Mouse (Mus musculus): ENCODE results near the gene Fopnl. TPM values are rescaled to one million over a fixed set of nuclear protein-coding genes. Genes with fewer than 3 reads are reported as not detected.
A peak's percentile ranks its signal among the peaks of the same experiment; 100 is the strongest.

Gene Fopnl
- polyA plus RNA-seq, 1 experiment from 2014 or later = 77.5 TPM

DNA sequence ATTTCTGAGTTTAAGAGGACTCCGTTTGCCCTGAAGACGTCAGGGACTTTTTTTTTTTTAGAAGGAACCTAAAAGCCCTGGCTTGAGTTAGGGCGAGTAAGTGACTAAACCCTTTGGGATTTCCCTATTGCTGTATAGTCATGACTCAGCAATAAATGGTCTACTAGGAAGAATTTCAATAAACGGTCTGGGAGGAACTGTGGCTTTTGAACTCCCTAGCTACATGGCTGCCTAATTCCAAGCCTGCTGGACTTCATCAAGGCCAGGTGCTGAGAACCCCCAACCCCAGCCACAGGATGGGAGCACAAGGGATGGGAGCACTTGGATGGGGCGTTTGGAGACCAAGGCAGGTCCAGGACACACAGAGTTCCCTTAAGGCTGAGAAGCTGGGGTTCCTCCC is 35.5 kb upstream of the Fopnl start:
- H3K27me3 ChIP-seq = no peaks in the 10 kb centered on the region
- ATAC-seq (ENCODE audit: low read depth) (peak; percentile 60; the same call in 1 of the 2 replicates), DNase-seq (peak; percentile 13)
- no peaks in the 10 kb centered on the region for H3K36me3 ChIP-seq
- H3K9ac ChIP-seq = no peak overlapping the region
- 31% methylated on average over 5 of the region's 5 CpGs for WGBS (ENCODE audit: insufficient replicate concordance)
- H3K4me1 ChIP-seq (replicated peaks) = peaks cover 37% of the 10 kb centered on the region
- no peak overlapping the region for H3K4me2 ChIP-seq
- H3K9me3 ChIP-seq (replicated peaks) = no peaks in the 10 kb centered on the region
- no peak overlapping the region for H3K4me3 ChIP-seq (replicated peaks)
- peak overlapping the region; percentile 24; the same call in 1 of the 2 replicates for H3K27ac ChIP-seq

DNA sequence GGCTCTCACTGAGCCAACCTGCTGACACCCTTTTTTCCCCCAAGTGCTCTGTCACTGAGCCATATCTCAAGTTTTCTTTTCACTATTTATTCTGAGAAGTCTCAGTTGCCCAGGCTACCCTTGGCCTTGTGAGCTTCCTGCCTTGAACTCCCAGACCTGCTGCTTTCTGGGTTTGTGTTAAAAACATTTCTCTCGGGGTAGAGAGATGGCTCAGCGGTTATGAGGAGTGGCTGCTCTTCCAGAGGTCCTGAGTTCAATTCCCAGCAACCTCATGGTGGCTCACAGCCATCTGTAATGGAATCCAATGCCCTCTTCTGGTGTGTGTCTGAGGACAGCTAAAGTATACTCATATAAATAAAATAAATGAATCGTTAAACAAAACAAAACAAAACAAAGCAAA is 35.0 kb upstream of the Fopnl start:
- Histone ChIP-seq H3K9me3 (replicated peaks) (no peaks in the 10 kb centered on the region), H3K27ac (0 out of 2 replicates have a peak overlapping the region, but pooled peaks have one; percentile 35), H3K9ac (no peak overlapping the region), H3K36me3 (no peaks in the 10 kb centered on the region), H3K27me3 (no peaks in the 10 kb centered on the region), H3K4me2 (no peak overlapping the region), H3K4me1 (replicated peaks) (peaks cover 34% of the 10 kb centered on the region), H3K4me3 (replicated peaks) (no peak overlapping the region)
- DNase-seq (no peak), ATAC-seq (ENCODE audit: low read depth) (no peak)
- 63% methylated on average over 3 of the region's 3 CpGs for WGBS (ENCODE audit: insufficient replicate concordance)

DNA sequence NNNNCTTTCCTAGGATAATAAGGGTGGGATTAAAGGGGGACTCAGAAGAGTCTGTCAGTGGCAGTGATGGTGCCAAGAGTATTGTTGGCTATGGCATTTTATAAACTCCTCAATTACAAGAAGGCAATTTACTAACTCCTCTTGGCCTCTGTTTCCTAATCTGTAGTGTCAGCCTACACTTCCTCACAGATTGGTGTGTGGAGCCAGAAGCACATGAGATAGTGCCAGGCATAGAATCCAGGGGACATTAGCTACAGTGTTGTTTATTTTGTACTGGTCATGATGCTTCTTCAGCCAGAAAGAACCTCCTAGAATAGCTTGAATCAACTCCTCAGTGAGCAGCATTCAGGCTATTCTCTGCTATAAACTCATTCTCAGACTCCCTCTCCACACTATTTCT is 34.4 kb upstream of the Fopnl start:
- Histone ChIP-seq H3K27me3 (no peaks in the 10 kb centered on the region), H3K9ac (no peak overlapping the region), H3K4me3 (replicated peaks) (no peak overlapping the region), H3K9me3 (replicated peaks) (no peaks in the 10 kb centered on the region), H3K27ac (0 out of 2 replicates have a peak overlapping the region, but pooled peaks have one; percentile 13), H3K36me3 (no peaks in the 10 kb centered on the region), H3K4me2 (no peak overlapping the region), H3K4me1 (replicated peaks) (peaks cover 31% of the 10 kb centered on the region)
- no peak for DNase-seq
- 0 out of 2 replicates have a peak, but pooled peaks have one; percentile 44 for ATAC-seq (ENCODE audit: low read depth)

DNA sequence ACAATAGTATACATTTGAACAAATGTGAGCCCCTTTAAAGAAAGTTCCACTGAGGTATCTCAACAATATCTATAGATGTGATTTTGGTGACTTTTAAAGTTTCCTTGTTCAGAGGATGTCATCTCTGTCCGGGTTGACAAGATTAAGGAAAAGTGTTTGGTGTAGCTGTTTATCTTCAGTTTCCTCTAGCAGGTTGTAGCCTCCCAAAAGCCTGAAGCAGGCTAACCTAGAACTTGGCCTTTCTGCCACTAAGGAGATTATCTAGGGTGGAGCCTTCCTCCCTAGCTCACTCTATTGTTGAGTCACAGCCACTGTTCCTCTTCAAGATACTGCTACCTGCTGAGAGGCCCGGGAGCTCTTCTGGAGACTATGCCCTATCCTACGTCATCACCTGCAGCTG is 27.8 kb upstream of the Fopnl start:
- DNase-seq = no peak
- WGBS (ENCODE audit: insufficient replicate concordance) = 24% methylated on average over 3 of the region's 3 CpGs
- ATAC-seq (ENCODE audit: low read depth) = no peak
- Histone ChIP-seq H3K9me3 (replicated peaks) (no peaks in the 10 kb centered on the region), H3K36me3 (no peaks in the 10 kb centered on the region), H3K27me3 (no peaks in the 10 kb centered on the region), H3K9ac (no peak overlapping the region), H3K4me1 (replicated peaks) (no peaks in the 10 kb centered on the region), H3K27ac (no peak overlapping the region), H3K4me2 (no peak overlapping the region), H3K4me3 (replicated peaks) (no peak overlapping the region)

DNA sequence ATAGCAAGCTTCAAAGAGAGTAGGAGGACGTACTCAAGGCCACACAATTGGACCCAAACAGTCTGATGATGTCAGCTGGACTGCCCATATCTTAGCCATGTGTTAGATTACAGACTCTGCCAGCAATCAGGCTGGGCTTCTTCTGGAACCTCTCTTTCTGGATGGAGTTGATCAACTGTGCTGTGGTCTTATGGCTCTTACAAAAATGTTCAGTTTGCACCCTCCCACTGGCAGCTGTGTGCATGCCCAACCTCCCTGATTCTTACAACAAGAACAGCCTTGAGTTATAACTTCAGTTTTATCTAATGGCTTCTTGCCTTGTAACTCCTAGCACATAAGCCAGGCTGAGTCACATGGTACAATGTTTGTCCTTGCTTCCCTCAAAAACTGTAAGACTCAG is 11.0 kb upstream of the Fopnl start:
- Histone ChIP-seq H3K27ac (no peak overlapping the region), H3K36me3 (no peaks in the 10 kb centered on the region), H3K4me2 (no peak overlapping the region), H3K9me3 (replicated peaks) (no peaks in the 10 kb centered on the region), H3K4me3 (replicated peaks) (no peak overlapping the region), H3K27me3 (no peaks in the 10 kb centered on the region), H3K9ac (no peak overlapping the region), H3K4me1 (replicated peaks) (no peaks in the 10 kb centered on the region)
- WGBS (ENCODE audit: insufficient replicate concordance) = 48% methylated on average over 1 of the region's 1 CpGs
- no peak for DNase-seq
- ATAC-seq (ENCODE audit: low read depth) = no peak

DNA sequence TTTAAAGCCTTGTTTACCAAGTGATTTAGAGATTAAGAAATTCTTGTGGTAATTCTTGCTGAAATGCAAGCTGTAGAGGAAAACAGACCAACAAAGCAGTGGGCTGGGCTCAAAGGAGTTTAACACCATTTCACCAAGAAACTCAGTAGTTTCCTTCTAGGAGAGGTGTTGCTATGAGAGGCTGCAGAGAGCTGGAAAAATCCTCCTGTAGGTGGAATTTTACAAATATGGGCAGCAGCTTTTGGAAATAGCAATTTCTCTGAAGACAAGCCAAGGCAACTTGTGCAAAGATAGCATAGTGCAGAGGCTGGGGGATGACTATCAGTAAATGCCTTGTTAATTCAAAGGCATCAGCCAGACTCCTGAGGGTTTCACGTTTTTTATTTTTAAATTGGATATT is 3.3 kb upstream of the Fopnl start:
- Histone ChIP-seq H3K4me1 (replicated peaks) (peaks cover 18% of the 10 kb centered on the region), H3K27ac (no peak overlapping the region), H3K27me3 (peaks cover 13% of the 10 kb centered on the region; the same call in 1 of the 2 replicates), H3K4me3 (replicated peaks) (no peak overlapping the region), H3K4me2 (no peak overlapping the region), H3K9me3 (replicated peaks) (no peaks in the 10 kb centered on the region), H3K36me3 (no peaks in the 10 kb centered on the region), H3K9ac (no peak overlapping the region)
- WGBS (ENCODE audit: insufficient replicate concordance) = 50% methylated on average over 1 of the region's 1 CpGs
- no peak for ATAC-seq (ENCODE audit: low read depth)
- DNase-seq = no peak

DNA sequence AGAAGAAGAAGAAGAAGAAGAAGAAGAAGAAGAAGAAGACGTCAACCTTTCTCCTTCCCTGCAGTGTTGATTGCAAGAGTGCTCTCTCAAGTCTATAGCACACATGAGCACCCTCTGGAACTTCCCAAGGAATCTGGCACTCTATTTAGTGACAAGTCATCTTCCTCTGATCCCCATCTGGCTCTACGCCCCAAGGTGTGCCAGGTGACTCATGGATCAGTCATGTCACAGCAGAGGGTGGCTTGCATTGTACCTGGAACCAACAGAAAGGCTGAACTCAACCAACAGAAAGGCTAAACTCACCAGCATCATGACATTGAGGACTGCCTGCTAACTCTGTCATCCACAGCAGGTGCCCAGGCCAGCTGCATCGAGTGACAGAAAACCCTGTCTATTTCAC is 2.5 kb upstream of the Fopnl start:
- H3K4me3 ChIP-seq (replicated peaks) = no peak overlapping the region
- no peaks in the 10 kb centered on the region for H3K9me3 ChIP-seq (replicated peaks)
- no peak overlapping the region for H3K27ac ChIP-seq
- no peaks in the 10 kb centered on the region for H3K36me3 ChIP-seq
- 67% methylated on average over 3 of the region's 3 CpGs for WGBS (ENCODE audit: insufficient replicate concordance)
- DNase-seq (no peak), ATAC-seq (ENCODE audit: low read depth) (no peak)
- no peak overlapping the region for H3K9ac ChIP-seq
- peaks cover 20% of the 10 kb centered on the region for H3K4me1 ChIP-seq (replicated peaks)
- H3K4me2 ChIP-seq = no peak overlapping the region
- H3K27me3 ChIP-seq = peaks cover 13% of the 10 kb centered on the region; the same call in 1 of the 2 replicates

DNA sequence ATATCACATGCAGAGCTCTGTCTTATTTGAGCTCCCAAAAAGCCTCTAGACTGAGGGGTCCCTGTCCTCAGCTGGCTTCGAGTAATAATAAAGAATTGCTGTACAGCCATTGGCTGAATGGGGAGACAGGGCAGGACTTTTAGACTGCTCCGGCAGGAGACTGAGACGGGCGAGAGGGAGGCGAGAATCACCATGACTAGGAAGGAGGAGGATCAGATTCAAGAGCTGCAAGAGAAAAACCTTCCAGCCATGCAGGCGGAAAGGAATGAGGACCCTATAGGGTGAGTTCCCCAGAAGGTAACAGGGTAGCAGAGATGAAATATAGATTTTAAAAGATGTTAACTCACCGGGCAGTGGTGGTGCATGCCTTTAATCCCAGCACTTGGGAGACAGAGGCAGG is 4.3 kb downstream of the Fopnl start:
- 85% methylated on average over 7 of the region's 7 CpGs for WGBS (ENCODE audit: insufficient replicate concordance)
- peaks cover 48% of the 10 kb centered on the region for H3K4me1 ChIP-seq (replicated peaks)
- no peak for DNase-seq

DNA sequence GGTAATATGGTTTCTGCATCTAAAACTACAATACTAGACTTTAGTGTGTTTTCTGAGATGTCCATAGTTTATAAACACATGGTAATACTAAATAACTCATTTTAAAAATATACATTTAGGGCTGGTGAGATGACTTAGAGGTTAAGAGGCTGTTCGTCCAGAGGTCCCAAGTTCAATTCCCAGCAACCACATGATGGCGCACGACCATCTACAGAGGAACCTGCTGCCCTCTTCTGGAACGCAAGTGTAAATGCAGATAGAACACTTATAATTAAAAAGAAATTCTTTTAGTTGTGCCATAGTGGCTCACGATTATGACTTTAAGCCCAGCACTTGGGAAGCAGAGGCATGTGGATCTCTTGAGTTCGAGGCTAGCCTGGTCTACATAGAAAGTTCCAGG is 5.8 kb downstream of the Fopnl start:
- 26% methylated on average over 6 of the region's 6 CpGs for WGBS (ENCODE audit: insufficient replicate concordance)
- H3K4me2 ChIP-seq = no peak overlapping the region
- H3K27ac ChIP-seq = no peak overlapping the region
- H3K27me3 ChIP-seq = no peaks in the 10 kb centered on the region
- no peak overlapping the region for H3K9ac ChIP-seq
- H3K36me3 ChIP-seq = peaks cover 43% of the 10 kb centered on the region
- peaks cover 58% of the 10 kb centered on the region for H3K4me1 ChIP-seq (replicated peaks)
- H3K9me3 ChIP-seq (replicated peaks) = no peaks in the 10 kb centered on the region
- DNase-seq (peak; percentile 37), ATAC-seq (ENCODE audit: low read depth) (no peak)
- H3K4me3 ChIP-seq (replicated peaks) = no peak overlapping the region

More for the DNA sequence above, 4.3 kb downstream of the Fopnl start:
- no peaks in the 10 kb centered on the region for H3K27me3 ChIP-seq
- no peak overlapping the region for H3K4me2 ChIP-seq
- H3K4me3 ChIP-seq (replicated peaks) = no peak overlapping the region
- ATAC-seq (ENCODE audit: low read depth) = no peak
- H3K27ac ChIP-seq = no peak overlapping the region
- H3K9ac ChIP-seq = no peak overlapping the region
- H3K36me3 ChIP-seq = peaks cover 34% of the 10 kb centered on the region
- no peaks in the 10 kb centered on the region for H3K9me3 ChIP-seq (replicated peaks)

DNA sequence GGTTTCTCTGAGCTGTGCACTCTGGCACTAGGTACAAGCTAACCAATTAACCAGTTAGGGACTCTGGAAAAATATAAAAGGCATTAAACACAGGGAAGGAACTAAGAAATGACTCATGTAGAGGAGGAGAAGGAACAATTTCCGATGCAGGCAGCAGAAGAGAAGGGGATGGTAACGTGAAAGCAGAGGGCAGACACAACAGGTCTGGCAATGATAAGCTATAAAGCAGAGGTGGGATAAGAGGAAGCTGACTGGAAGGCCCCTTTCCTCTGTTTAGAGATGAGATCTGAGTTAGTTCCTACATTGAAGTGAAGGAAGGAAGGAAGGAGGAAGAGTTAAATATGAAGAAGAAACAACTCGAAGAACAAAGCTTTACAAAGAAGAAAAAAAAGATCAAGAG is 7.4 kb downstream of the Fopnl start:
- peak; percentile 65 for ATAC-seq (ENCODE audit: low read depth)
- H3K27ac ChIP-seq = peak overlapping the region; percentile 96
- H3K27me3 ChIP-seq = no peaks in the 10 kb centered on the region
- WGBS (ENCODE audit: insufficient replicate concordance) = 13% methylated on average over 3 of the region's 3 CpGs
- peak overlapping the region; percentile 47 for H3K9ac ChIP-seq
- DNase-seq = peak; percentile 42
- H3K9me3 ChIP-seq (replicated peaks) = no peaks in the 10 kb centered on the region
- H3K4me3 ChIP-seq (replicated peaks) = 0 out of 2 replicates have a peak overlapping the region, but pooled peaks have one; percentile 6
- H3K4me2 ChIP-seq = peak overlapping the region; percentile 41
- peaks cover 54% of the 10 kb centered on the region for H3K36me3 ChIP-seq
- peaks cover 52% of the 10 kb centered on the region for H3K4me1 ChIP-seq (replicated peaks)

DNA sequence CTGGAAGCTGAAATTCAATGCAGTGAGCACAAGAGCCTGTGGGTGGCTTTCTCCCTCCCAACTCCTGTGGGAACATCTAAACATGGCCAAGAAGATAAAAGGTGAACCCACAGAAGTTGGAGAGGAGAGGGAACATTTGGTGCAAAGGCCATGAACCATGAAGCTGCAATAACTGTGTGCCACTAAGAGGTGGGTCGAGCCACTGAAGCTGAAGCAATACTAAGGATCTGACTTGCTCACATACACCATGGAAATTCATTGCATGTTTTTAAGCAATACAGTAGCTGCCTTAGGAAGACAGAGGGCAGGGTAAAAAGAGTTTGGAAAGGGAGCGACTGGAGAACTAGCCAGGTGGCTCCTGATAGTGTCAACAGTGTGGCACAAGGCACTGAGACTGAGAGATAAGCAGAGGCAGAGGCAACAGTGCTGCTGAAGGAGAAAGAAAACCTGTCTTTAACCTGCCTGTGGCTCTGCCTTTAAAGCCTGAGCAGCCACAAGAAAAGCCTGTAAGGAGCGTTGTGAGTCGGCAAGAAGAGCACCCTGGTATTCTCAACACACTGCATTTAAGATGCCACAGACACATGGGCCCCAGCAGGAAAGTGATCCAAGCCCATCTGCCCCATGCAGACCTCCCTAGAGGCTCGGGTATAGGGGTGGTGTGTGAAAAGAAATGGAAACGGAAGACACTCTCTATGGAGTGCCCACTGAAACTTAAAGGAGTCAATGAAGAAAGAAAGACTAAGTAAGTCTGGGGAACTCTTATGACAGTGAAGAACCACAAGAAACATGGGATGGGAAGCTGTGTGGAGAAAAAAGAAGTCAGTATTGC is 8.7 kb downstream of the Fopnl start:
- WGBS (ENCODE audit: insufficient replicate concordance) = 21% methylated on average over 6 of the region's 6 CpGs
- Histone ChIP-seq H3K4me2 (peak overlapping the region; percentile 65), H3K4me3 (replicated peaks) (peak overlapping the region; percentile 26), H3K9me3 (replicated peaks) (no peaks in the 10 kb centered on the region), H3K9ac (peak overlapping the region; percentile 55), H3K27ac (peak overlapping the region; percentile 96), H3K4me1 (replicated peaks) (peaks cover 52% of the 10 kb centered on the region), H3K27me3 (no peaks in the 10 kb centered on the region), H3K36me3 (peaks cover 58% of the 10 kb centered on the region)
- peak; percentile 92 for ATAC-seq (ENCODE audit: low read depth)
- peak; percentile 69 for DNase-seq

DNA sequence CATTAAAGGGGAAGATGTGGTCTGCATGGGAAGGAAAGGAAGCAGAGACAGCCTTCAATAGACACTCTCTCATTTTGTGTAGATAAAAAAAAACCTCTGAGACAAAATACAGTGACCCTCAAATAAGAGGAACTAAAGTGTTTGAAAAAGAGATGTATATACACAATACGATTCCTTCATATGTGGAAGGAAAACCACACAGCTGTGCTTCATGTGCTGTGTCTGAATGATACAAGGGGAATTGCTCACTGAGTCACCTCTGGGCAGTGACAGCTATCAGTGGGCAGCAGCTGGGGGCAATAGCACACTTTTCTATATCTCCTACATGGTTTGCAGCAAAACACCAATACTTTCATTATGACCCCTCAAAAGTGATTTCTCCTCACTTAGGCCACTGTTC is 9.8 kb downstream of the Fopnl start:
- ATAC-seq (ENCODE audit: low read depth) (peak; percentile 57), DNase-seq (peak; percentile 63)
- Histone ChIP-seq H3K36me3 (peaks cover 56% of the 10 kb centered on the region), H3K9me3 (replicated peaks) (no peaks in the 10 kb centered on the region), H3K4me2 (peak overlapping the region; percentile 65), H3K4me3 (replicated peaks) (no peak overlapping the region), H3K9ac (peak overlapping the region; percentile 55; the same call in 1 of the 2 replicates), H3K27me3 (no peaks in the 10 kb centered on the region), H3K27ac (peak overlapping the region; percentile 96), H3K4me1 (replicated peaks) (peaks cover 52% of the 10 kb centered on the region)
- 12% methylated on average over 1 of the region's 1 CpGs for WGBS (ENCODE audit: insufficient replicate concordance)
